Mouse (Mus musculus) gastrocnemius, postnatal 25 days (tissue): ENCODE data around the gene Cdyl. TPM values are rescaled to one million over a fixed set of nuclear protein-coding genes. Genes with fewer than 3 reads are reported as not detected.

Experiments used
- DNase-seq: peaks from one replicate; pipeline ENCODE4 v3.0.0; 2022
- total RNA-seq, 2 experiments: library from RNA; stranded (reverse); gene quantifications; 1 replicate in 1 of 2; 2 replicates in 1 of 2; pipeline ENCODE4 v1.2.3; 2021

The Cdyl gene
- total RNA-seq, 2 experiments from 2014 or later = 6.2 to 7.7 TPM

DNA sequence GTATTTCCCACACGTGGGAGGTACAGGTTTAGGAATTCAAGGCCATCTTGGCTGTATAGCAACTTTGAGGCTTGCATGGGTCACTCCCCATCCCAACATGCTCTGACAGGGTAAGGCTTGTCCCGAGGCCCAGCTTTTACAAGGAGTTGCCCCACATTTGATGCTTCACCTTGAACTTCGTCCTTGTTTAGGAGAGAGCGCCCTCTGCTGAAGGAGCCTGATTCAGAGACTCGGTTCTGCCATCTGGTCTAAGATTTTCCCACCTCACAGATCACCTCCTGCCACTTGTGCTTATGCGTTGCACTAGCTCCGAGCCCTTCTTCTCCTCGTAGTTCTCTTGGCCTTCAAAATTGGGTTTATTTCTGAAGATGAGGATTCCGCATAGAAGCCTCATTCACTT lies 139.0 kb downstream of the Cdyl start:
- no peak for DNase-seq

DNA sequence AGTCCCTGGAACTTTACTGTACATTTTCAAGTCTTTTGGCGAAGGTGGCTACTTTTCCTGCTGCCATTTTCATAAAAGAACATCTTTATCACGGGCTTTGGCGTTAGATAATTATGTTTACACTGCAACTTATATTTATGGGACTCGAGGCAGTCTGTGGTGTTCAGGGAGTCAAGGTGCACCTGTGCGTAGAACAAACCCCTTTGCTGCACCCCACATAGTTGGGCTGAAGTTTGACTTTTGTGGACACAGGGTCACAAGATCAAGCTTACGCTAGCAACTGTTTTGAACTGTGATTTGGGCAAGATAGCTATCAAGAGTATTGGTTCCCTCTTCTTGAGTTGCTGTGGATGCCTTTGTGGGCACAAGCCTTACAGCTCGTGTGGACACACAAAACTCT lies 140.6 kb downstream of the Cdyl start:
- DNase-seq = no peak

DNA sequence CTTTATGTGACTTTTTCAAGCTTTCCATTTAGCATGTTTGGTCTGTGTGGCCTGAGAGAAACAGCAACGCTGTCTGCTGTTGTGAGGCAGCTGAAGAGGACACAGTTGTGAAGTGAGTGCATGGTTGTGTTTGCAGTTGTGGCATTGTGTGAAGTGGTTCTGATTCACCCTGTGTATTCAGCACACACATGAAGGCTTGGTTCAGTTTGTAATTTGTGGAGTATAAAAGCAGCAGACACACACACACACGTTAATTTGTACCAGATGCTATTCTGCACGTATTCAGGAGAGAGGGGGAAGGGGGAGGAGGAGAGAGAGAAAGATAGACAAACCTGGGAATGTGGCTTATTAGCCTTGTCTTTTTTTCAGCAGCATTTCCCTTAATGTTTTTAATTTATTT lies 146.1 kb downstream of the Cdyl start:
- DNase-seq = no peak

GRCm38 (mm10) chr13:35806165-35806564 lies 146.5 kb downstream of the Cdyl start:
- DNase-seq = no peak

DNA sequence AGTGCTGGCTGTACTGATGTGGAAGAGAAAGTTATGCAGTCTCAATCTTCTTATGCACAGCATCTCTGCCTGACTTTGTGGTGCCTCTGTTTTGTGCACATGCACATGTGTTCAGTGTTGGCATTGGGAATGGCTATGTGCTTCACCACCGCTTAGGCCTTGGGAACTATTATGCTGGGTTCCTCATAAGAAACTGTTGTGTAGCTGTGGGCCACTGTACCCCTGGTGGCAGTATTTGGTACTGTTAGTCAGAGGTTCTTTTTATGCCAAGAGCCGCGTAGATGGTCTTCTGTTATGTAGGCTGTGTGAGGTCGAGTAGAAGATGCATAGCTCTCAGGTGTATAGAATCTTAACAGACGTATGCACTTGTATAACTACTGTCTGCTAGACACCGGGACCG lies 147.4 kb downstream of the Cdyl start:
- DNase-seq = no peak

- no peak for DNase-seq
Measured at GRCm38 (mm10) chr13:35807525-35807924, 147.9 kb downstream of the Cdyl start.

GRCm38 (mm10) chr13:35807940-35808339 lies 148.3 kb downstream of the Cdyl start:
- no peak for DNase-seq

DNA sequence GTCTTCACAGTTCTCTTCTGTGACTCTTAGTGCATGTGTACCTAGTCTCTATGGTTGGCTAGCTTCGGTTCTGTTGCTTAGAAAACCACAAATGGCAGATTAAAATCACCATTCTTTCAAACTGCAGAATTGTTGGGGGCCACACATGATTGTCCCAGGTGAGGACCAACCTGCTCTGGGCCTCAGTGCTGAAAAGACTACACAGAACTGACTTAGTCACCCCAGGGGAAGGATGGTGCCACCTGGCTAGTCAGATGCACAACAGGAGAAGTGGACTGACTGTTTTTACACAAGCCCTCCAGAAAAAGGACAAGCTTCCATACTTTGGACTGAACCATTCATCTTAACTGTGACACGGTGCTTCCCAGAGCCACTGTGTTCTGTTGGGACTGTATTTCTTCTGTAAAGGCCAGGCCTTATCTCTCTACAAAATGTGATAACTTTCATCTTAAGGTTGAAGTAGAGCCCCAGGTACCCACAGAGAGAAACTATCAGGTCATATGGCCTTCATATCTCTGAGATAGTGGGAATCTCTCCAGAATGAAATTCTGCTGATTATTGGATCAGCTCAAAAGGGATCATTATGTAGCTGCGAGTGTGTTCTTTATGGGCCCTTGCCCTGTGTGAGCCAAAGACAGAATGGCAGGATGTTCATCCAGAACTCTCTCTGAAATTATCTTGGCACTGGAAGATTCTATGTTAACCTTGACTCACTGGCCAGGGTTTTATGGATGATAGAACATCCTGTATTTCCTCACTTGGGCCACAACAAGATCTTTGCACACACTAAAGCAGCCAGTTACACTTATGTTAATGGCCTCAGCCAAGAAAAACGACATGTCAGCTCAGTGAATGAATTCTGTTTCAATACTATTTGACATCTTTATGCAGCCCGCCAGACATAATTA lies 149.9 kb downstream of the Cdyl start:
- no peak for DNase-seq

DNA sequence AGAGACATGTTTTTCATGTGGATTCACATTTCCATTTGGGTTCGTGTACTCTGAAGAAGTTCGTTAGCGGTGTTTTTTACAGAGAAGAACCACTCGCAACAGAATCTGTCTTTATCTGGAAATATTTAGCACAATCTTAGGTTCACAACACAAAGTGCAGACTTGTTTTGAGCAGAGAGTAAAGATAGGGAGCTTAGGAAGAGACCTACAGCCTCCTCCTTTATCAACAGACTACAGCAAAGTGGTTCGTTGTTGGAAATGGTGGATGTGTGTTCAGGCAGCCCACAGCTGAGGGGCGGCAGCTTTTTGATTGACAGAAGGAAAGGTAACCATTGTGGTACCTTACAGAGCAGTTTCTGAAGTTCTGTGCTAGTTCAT lies 150.5 kb downstream of the Cdyl start:
- no peak for DNase-seq

DNA sequence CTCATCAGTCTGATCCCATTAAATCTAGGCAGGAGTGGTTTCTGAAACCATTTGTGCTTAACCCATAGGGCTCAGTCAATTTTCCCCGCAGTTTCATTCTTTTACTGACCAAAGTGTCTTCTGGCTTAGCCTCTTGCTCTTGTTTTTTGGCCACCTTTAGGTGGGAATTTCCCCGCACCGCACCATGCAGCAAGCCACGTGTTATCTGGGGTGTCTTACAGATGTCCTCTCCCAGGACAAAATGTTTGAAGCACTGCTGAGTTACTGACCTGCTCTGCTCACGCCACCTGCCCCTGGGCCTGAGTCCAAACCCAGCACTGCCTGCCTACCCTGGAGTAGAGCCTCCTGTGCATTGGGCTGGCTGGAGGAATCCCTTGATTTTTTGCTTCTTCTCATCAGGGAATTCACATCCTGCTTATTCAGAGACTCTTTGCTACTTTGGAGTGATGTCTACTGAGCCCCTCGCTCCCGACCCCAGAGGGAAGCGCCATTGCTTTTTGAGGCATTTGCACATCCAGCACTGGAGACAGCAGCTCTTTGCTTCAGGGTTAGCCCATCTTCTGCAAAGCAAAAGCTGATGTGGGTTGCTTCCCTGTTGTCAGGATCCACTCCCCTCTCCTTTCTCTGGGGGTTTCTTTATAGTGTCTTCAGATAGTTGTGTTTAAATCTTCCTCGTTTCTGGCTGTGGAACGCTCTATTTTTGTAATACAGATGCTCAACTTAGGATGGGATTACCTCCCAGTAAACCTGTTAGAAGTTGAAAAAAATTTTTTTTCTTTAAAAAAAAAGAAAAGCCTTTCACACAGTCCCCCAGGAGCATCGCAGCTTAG lies 151.9 kb downstream of the Cdyl start:
- no peak for DNase-seq

DNA sequence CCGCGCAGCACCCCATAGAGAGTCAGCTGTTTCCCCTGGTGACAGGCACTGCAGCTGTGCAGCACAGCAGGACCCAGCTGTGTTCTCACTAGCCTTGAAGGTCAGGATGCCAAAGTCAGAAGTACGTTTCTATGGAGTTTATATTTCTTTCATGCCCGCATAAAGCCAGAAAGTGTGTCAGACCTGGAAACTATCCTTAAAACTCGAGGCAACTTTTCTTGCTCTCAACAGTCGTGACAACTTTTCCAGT lies 152.5 kb downstream of the Cdyl start:
- DNase-seq = no peak

- no peak for DNase-seq
Measured at GRCm38 (mm10) chr13:35813348-35814127, 153.9 kb downstream of the Cdyl start.

DNA sequence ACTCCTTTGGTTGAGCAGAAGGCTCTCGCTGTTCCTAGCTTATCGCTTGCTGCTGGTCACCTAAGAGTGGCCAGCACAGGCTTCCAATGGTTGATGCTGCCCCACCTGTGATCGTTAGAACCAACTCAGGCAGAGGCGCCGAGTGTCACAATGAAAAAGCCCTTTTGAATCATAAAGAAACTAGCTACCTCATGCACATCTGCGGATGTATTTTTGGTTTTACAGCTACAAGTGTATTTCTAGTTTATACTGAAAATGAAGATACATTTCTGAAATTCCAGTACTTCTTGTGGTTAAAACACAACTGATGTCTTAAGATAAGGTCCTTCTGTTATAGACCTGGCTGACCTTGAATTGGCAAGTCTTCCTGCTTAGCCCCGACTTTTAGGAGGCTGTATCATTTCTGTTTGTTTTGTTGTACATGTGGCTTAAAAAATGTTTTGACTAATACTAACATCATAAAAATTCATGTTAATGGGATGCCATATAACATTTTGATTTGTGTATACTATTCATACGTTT lies 155.6 kb downstream of the Cdyl start:
- no peak for DNase-seq

DNA sequence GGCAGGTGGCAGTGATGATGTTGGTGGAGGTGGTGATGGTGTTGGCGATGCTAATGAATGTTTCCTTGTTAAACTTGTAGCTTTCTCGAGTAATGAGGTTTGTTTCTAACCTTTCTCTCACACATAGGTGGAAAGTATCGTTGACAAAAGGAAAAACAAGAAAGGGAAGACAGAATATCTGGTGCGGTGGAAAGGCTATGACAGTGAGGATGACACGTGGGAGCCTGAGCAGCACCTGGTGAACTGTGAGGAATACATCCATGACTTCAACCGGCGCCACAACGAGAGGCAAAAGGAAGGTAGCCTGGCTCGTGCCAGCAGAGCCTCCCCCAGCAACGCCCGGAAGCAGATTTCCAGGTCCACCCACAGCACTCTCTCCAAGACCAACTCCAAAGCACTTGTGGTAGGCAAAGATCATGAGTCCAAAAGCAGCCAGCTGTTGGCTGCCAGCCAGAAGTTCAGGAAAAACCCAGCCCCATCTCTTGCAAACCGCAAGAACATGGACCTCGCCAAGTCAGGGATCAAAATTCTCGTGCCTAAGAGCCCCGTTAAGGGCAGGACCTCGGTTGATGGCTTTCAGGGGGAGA lies 156.2 kb downstream of the Cdyl start:
- no peak for DNase-seq

DNA sequence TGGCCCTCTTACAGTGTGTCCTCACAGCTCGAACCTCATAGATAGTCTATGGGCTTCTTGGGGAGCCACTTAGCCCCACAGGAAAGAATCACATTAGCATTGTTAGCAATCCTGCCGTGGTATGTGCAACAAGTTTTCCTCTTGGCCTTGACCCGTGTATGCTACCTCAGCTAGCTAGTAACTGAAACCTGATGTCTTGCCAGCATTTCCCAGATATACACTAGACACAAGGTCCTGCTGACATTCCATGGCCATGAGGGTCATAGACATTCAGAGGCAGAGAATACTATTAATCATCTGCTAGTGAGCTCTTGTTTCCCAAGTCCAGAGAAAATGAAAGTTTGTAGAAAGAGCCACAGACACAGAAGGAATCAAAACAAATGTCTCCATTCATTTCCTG lies 158.0 kb downstream of the Cdyl start:
- DNase-seq = no peak

- DNase-seq = no peak
Measured at GRCm38 (mm10) chr13:35818060-35818459, 158.4 kb downstream of the Cdyl start.

GRCm38 (mm10) chr13:35821821-35822454 lies 162.3 kb downstream of the Cdyl start:
- no peak for DNase-seq

GRCm38 (mm10) chr13:35822795-35823194 lies 163.2 kb downstream of the Cdyl start:
- no peak for DNase-seq

DNA sequence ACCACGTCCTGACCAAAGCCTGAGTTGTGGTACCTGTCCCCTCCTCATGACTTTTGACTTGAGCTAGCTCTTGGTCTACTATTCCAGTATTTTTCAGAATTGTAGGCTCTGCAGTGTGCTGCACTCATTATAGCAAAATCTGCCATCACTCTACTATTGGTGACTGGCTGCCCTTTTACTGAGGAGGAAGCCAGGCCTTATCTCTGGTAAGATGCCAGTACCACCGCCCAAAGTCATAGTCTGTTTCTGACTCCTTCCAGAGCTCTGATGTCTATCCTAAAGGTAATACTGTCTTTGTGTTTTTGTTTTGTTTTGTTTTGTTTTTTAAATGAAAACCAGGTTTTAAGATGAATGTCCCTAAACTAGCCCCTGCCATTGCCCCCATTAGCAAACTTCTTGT lies 166.0 kb downstream of the Cdyl start:
- no peak for DNase-seq

- DNase-seq = peak; percentile 68
Measured at GRCm38 (mm10) chr13:35832676-35833075, 173.0 kb downstream of the Cdyl start.

- DNase-seq = peak; percentile 12
Measured at GRCm38 (mm10) chr13:35833941-35834340, 174.3 kb downstream of the Cdyl start.

GRCm38 (mm10) chr13:35835669-35836068 lies 176.0 kb downstream of the Cdyl start:
- DNase-seq = no peak
